Mouse (Mus musculus) liver, embryonic 11.5 days (tissue): ENCODE data around the gene Slfn1. TPM values are rescaled to one million over a fixed set of nuclear protein-coding genes. Genes with fewer than 3 reads are reported as not detected.
"Not testable (repeated sequence)": the region's sequence is repeated elsewhere in the genome, so short reads cannot be mapped to it uniquely, and the experiment has no call there.

Experiments
- ATAC-seq: fragments of 200-750 bp; cut with Nextera tagmentation; replicated peaks from 2 replicates; pipeline ENCODE4 v1.8.0; 2017; ENCODE audit warnings: moderate number of reproducible peaks, mild to moderate bottlenecking, moderate TSS enrichment, moderate library complexity; ENCODE audit not compliant: low FRiP score
- DNase-seq: peaks from one replicate; pipeline ENCODE4 v3.0.0-alpha.2; 2017; ENCODE audit warnings: low spot score
- H3K27ac ChIP-seq: fragments of 300-500 bp; sonication (generic); 2 replicates; pipeline ENCODE4 v1.5.1; 2014; ENCODE audit warnings: mild to moderate bottlenecking, low read depth, low read length, control low read depth
- H3K27me3 ChIP-seq: fragments of 300-500 bp; sonication (generic); replicated peaks from 2 replicates; pipeline ENCODE4 v1.6.1; 2014; ENCODE audit warnings: low read length, mixed read lengths; ENCODE audit not compliant: control insufficient read depth, insufficient read depth
- H3K36me3 ChIP-seq: fragments of 300-500 bp; sonication (generic); 2 replicates; pipeline ENCODE4 v1.6.1; 2014; ENCODE audit warnings: mild to moderate bottlenecking, low read length, moderate library complexity, mixed read lengths; ENCODE audit not compliant: control insufficient read depth, insufficient read depth
- H3K4me1 ChIP-seq: fragments of 300-500 bp; sonication (generic); replicated peaks from 2 replicates; pipeline ENCODE4 v1.6.1; 2014; ENCODE audit warnings: low read length, mixed read lengths; ENCODE audit not compliant: control insufficient read depth, insufficient read depth
- H3K4me2 ChIP-seq: fragments of 300-500 bp; sonication (generic); 2 replicates; pipeline ENCODE4 v1.6.1; 2014; ENCODE audit warnings: mild to moderate bottlenecking, control low read depth, moderate library complexity
- H3K4me3 ChIP-seq: fragments of 300-500 bp; sonication (generic); 2 replicates; pipeline ENCODE4 v1.5.1; 2014; ENCODE audit warnings: low read depth, low read length, control low read depth
- H3K9ac ChIP-seq: fragments of 300-500 bp; sonication (generic); 2 replicates; pipeline ENCODE4 v1.6.1; 2014; ENCODE audit warnings: low read depth, low read length, control low read depth
- H3K9me3 ChIP-seq: fragments of 300-500 bp; sonication (generic); 2 replicates; pipeline ENCODE4 v1.6.1; 2016; ENCODE audit warnings: low read length, inconsistent platforms, mixed read lengths; ENCODE audit not compliant: control insufficient read depth
- WGBS: fragments of 180-500 bp; shearing (Covaris S2); extraction: QIAGEN DNeasy Blood & Tissue Kit; methylation state at CpG from one replicate; pipeline ENCODE4 v1.1.7; 2014; 5-methylcytosine and 5-hydroxymethylcytosine counted together
- polyA plus RNA-seq: library from polyadenylated mRNA; unstranded; fragments of >200 nt; fragmentation: Nextera tagmentation; extraction: Ambion mirVana; gene quantifications from 2 replicates; pipeline ENCODE4 v1.2.1, GENCODE M21; 2014

Slfn1 gene
- polyA plus RNA-seq, 1 experiment from 2014 or later, result not detected

- 0 out of 2 replicates have a peak, but pooled peaks cover 3% of the 10 kb centered on the region for H3K4me1 ChIP-seq
- ATAC-seq (no peak), DNase-seq (peak; percentile 7)
- H3K27ac ChIP-seq, result no peak overlapping the region
- no peak overlapping the region for H3K4me3 ChIP-seq
- 78% methylated on average over 2 of the region's 2 CpGs for whole genome bisulfite sequencing
- H3K4me2 ChIP-seq, result no peak overlapping the region
- no peaks in the 10 kb centered on the region for H3K9me3 ChIP-seq
- H3K36me3 ChIP-seq, result no peaks in the 10 kb centered on the region
- H3K27me3 ChIP-seq, result no peaks in the 10 kb centered on the region
- H3K9ac ChIP-seq, result no peak overlapping the region
These were observed 32.5 kb upstream of the Slfn1 start for GRCm38 (mm10) chr11:83084161-83084560.

DNA sequence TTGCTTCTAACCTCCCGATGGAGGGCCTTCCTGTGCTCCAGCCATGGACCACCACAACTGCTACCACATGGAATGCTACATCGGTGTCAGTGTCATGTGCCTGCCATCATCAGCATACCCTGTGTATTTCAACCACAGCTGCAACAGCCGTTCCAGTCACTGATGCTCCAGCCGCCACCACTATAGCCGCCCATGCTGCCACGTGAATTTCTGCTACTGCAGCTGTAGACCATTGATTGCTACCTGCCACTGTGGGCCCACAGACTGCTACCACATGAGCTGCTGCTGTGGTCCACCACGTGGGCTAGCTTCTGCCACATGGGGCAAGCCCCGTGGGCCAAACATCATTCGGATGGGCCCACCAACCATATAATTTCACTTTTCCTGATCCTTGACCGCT, 31.9 kb upstream of the Slfn1 start:
- WGBS, result 85% methylated on average over 10 of the region's 10 CpGs
- no peak for ATAC-seq

GRCm38 (mm10) chr11:83115138-83115537, 1.5 kb upstream of the Slfn1 start:
- Histone ChIP-seq H3K9ac (no peak overlapping the region), H3K4me2 (no peak overlapping the region), H3K4me1 (no peaks in the 10 kb centered on the region), H3K27ac (no peak overlapping the region), H3K4me3 (no peak overlapping the region), H3K27me3 (0 out of 2 replicates have a peak, but pooled peaks cover 2% of the 10 kb centered on the region), H3K36me3 (no peaks in the 10 kb centered on the region), H3K9me3 (no peaks in the 10 kb centered on the region)
- ATAC-seq, result no peak
- no peak for DNase-seq
- WGBS, result 25% methylated on average over 2 of the region's 2 CpGs

More for the DNA sequence above, 31.9 kb upstream of the Slfn1 start:
- Histone ChIP-seq H3K27me3 (no peaks in the 10 kb centered on the region), H3K4me1 (no peaks in the 10 kb centered on the region), H3K36me3 (no peaks in the 10 kb centered on the region), H3K9ac (no peak overlapping the region), H3K9me3 (no peaks in the 10 kb centered on the region), H3K4me3 (no peak overlapping the region), H3K27ac (no peak overlapping the region), H3K4me2 (no peak overlapping the region)
- peak; percentile 23 for DNase-seq

GRCm38 (mm10) chr11:83118056-83118455, 1.4 kb downstream of the Slfn1 start:
- H3K4me1 ChIP-seq, result no peaks in the 10 kb centered on the region
- H3K9me3 ChIP-seq, result no peaks in the 10 kb centered on the region
- DNase-seq (no peak), ATAC-seq (no peak)
- 0 out of 2 replicates have a peak, but pooled peaks cover 2% of the 10 kb centered on the region for H3K27me3 ChIP-seq
- H3K4me2 ChIP-seq, result no peak overlapping the region
- no peak overlapping the region for H3K4me3 ChIP-seq
- no peaks in the 10 kb centered on the region for H3K36me3 ChIP-seq
- no peak overlapping the region for H3K9ac ChIP-seq
- H3K27ac ChIP-seq, result no peak overlapping the region
- 56% methylated on average over 3 of the region's 3 CpGs for WGBS

DNA sequence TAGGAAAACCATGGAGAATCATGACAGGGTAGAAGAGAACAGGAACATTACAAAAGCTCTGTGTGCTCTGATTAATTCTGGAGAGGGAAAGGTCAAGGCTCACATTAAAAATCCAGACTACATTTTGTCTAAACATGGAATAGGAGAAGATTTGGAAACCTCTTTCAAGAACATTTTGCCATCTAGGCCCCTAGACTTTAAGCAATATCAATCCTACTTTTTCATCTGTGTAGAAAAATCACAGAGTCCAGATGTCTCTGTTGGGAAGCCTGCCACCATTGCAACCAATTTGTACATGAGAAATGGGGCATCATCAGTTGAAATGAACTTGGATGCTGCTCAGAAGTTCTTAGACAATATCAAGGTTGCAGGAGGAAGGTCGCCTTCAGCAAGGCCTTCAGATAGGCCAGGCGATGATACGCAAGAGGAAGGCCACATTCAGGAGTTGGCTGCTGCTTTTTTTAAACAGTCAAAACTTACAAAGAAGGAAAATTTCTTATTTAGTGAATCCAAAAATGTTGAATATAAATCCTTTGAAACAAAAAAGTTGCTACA, 4.6 kb downstream of the Slfn1 start:
- 88% methylated on average over 3 of the region's 3 CpGs for WGBS
- H3K4me2 ChIP-seq, result no peak overlapping the region

GRCm38 (mm10) chr11:83123198-83123597, 6.5 kb downstream of the Slfn1 start:
- Histone ChIP-seq H3K4me3 (no peak overlapping the region), H3K9ac (no peak overlapping the region), H3K36me3 (no peaks in the 10 kb centered on the region), H3K4me2 (no peak overlapping the region), H3K27ac (no peak overlapping the region), H3K4me1 (no peaks in the 10 kb centered on the region), H3K27me3 (no peaks in the 10 kb centered on the region), H3K9me3 (no peaks in the 10 kb centered on the region)
- no peak for DNase-seq
- ATAC-seq, result no peak
- WGBS, result 60% methylated on average over 4 of the region's 4 CpGs

More for the DNA sequence above, 4.6 kb downstream of the Slfn1 start:
- H3K27me3 ChIP-seq, result 0 out of 2 replicates have a peak, but pooled peaks cover 2% of the 10 kb centered on the region
- H3K27ac ChIP-seq, result no peak overlapping the region
- DNase-seq (no peak), ATAC-seq (no peak)
- H3K4me3 ChIP-seq, result no peak overlapping the region
- H3K9ac ChIP-seq, result no peak overlapping the region
- H3K4me1 ChIP-seq, result no peaks in the 10 kb centered on the region
- H3K36me3 ChIP-seq, result no peaks in the 10 kb centered on the region
- no peaks in the 10 kb centered on the region for H3K9me3 ChIP-seq

- ATAC-seq (no peak), DNase-seq (no peak)
- Histone ChIP-seq H3K9ac (no peak overlapping the region), H3K27me3 (no peaks in the 10 kb centered on the region), H3K27ac (no peak overlapping the region), H3K36me3 (no peaks in the 10 kb centered on the region), H3K4me2 (no peak overlapping the region), H3K4me3 (no peak overlapping the region), H3K4me1 (no peaks in the 10 kb centered on the region), H3K9me3 (no peaks in the 10 kb centered on the region)
- 64% methylated on average over 2 of the region's 2 CpGs for WGBS
These were observed 8.3 kb downstream of the Slfn1 start for GRCm38 (mm10) chr11:83124906-83125305.

DNA sequence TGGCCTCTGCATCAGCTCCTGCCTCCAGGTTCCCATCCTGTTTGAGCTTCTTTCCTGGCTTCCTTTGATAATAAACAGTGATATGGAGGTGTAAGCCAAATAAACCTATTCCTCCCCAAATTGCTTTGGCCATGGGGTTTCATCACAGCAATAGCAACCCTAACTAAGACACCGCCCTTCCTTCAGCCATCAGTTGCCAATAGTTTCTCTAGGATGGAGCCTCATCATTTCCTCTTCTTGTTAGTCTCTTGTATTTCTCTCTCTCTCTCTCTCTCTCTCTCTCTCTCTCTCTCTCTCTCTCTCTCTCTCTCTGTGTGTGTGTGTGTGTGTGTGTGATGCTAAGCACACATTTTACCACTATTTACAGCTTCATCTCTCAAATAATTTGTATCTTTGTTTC, 9.0 kb downstream of the Slfn1 start:
- not testable (repeated sequence) for DNase-seq, ATAC-seq, H3K27ac ChIP-seq, H3K27me3 ChIP-seq, H3K9me3 ChIP-seq, H3K4me2 ChIP-seq, H3K36me3 ChIP-seq, H3K4me1 ChIP-seq, H3K9ac ChIP-seq, H3K4me3 ChIP-seq
- WGBS, result 83% methylated on average over 1 of the region's 1 CpGs

GRCm38 (mm10) chr11:83137253-83137652, 20.6 kb downstream of the Slfn1 start:
- not testable (repeated sequence) for H3K4me3 ChIP-seq, H3K27ac ChIP-seq, DNase-seq, H3K9ac ChIP-seq, H3K4me2 ChIP-seq, H3K9me3 ChIP-seq, H3K36me3 ChIP-seq, H3K4me1 ChIP-seq, H3K27me3 ChIP-seq, ATAC-seq
- 100% methylated on average over 1 of the region's 2 CpGs for WGBS
